Mouse (Mus musculus): Measurements from ENCODE around the gene Tanc1. TPM values are rescaled to one million over a fixed set of nuclear protein-coding genes. Genes with fewer than 3 reads are reported as not detected.

Tanc1 gene
- polyA plus RNA-seq, 1 experiment = 7.2 TPM

DNA sequence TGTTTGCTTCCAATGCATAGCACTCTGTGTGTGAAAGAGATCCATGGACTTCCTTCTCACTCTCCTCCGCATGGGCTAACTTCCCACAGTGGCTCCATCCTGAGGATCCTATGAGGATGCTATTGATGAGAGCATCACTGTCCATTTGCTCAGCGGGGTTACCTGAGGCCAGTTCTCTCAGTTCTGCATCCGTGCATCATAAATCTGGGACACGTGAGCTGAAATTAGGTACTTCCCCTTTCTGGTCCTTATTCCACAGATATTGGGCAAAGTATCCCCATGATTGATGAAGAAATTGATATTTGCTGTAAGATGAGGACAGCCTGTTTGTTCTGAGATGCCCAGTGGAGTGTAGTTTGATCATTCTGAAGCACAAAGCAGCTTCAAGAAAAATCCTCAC lies 156.1 kb downstream of the Tanc1 start:
- DNase-seq (ENCODE audit: low read depth) = no peak
- TF ChIP-seq POLR2A (IDR thresholded peaks at IDR 0.05; ENCODE audit: borderline replicate concordance, extremely low read depth, insufficient read depth, insufficient read length, poor library complexity, severe bottlenecking) = no peak
- no peak for TF ChIP-seq CTCF (IDR thresholded peaks at IDR 0.05; ENCODE audit: borderline replicate concordance, extremely low read depth, insufficient read depth, insufficient read length)

DNA sequence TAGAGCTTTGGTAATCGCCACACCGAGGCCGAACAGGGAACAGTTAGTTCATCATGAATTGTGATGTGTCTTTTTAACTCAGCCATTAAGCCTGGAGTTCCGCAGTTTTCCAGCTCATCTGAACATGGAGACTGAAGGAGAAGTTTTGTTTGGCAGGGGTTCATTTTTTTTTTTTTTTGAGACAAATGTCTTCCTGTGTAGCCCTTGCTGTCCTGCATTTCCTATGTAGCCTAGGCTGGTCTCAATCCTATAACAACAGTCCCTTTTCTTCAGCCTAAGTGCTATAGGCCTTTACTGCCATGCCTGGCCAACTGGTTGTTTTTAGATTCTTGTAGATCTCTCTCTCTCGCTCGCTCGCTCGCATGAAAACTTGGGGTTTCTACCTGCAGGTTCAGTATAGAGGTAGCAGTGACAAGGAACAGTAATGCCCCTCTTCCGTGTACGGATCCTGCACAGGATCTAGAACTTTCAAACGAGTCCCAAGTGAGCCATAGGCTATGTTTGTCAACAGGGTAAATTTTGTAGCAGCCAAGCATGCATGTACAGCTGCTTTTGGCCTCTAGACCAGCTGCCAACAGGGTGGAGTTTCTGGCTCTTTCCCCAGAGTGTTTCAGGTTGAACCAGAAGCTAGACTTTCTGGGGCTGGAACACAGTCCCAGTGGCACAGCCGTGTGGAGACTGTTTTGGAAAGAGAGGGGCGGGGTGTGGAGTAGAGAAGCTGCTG lies 157.0 kb downstream of the Tanc1 start:
- DNase-seq (ENCODE audit: low read depth) = no peak
- TF ChIP-seq CTCF (IDR thresholded peaks at IDR 0.05; ENCODE audit: borderline replicate concordance, extremely low read depth, insufficient read depth, insufficient read length) = no peak
- TF ChIP-seq POLR2A (IDR thresholded peaks at IDR 0.05; ENCODE audit: borderline replicate concordance, extremely low read depth, insufficient read depth, insufficient read length, poor library complexity, severe bottlenecking) = no peak

DNA sequence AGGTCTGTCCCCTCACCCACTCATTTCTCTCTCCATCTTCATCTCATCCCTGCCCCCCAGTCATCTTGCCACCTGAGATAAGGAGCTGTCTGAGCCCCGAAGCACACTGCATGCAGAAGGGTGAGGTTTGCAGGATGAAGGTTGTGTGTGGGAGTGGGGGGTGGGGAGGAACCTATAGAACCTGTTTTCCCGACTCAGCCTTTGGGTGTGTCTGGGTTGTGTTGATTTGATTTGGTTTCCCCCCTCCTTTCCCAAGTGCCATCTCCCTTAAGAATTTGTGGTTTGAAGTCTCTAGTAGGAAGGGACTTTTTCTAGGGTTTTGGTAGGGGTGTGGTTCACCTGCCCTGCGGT lies 157.5 kb downstream of the Tanc1 start:
- no peak for DNase-seq (ENCODE audit: low read depth)

DNA sequence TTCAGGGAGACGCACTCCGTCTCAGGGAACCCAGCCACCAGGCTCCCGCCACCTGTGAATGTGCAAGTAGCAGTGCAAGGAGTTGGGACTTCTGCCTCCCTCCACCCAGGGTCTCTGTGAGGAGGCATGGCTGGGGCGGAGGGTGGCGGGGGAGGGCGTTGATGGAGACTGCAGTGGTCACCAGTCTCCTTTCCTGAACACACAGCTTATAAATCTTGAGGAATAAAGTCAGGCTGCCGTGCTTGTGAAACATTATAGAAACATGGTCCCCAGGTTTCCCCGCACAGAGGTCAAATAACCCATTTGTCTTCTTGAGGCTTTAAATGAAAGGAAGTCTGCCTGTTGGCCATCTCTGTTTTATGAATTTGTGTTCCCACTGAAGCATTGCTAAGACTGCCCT lies 159.9 kb downstream of the Tanc1 start:
- TF ChIP-seq POLR2A (IDR thresholded peaks at IDR 0.05; ENCODE audit: borderline replicate concordance, extremely low read depth, insufficient read depth, insufficient read length, poor library complexity, severe bottlenecking) (no peak), CTCF (IDR thresholded peaks at IDR 0.05; ENCODE audit: borderline replicate concordance, extremely low read depth, insufficient read depth, insufficient read length) (no peak)

More for the DNA sequence above, 157.5 kb downstream of the Tanc1 start:
- TF ChIP-seq CTCF (IDR thresholded peaks at IDR 0.05; ENCODE audit: borderline replicate concordance, extremely low read depth, insufficient read depth, insufficient read length) (no peak), POLR2A (IDR thresholded peaks at IDR 0.05; ENCODE audit: borderline replicate concordance, extremely low read depth, insufficient read depth, insufficient read length, poor library complexity, severe bottlenecking) (no peak)

DNA sequence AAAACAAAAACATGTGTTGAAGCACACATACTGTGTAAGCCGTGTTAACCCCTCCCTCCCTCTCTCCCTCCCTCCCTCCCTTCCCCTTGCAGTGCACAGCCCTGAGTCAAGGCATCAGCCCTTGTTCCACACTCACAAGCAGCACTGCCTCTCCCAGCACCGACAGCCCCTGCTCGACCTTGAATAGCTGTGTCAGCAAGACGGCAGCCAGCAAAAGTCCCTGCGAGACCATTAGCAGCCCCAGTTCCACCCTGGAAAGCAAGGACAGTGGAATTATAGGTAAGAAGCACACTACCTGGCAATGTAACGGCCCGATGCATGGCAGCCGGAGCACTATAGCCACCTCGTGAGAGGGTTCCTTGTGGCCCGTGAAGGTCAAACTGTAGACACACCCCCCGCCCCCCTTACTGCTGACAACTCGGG lies 160.4 kb downstream of the Tanc1 start:
- TF ChIP-seq POLR2A (IDR thresholded peaks at IDR 0.05; ENCODE audit: borderline replicate concordance, extremely low read depth, insufficient read depth, insufficient read length, poor library complexity, severe bottlenecking) (no peak), CTCF (IDR thresholded peaks at IDR 0.05; ENCODE audit: borderline replicate concordance, extremely low read depth, insufficient read depth, insufficient read length) (no peak)
- peak; percentile 73 for DNase-seq (ENCODE audit: low read depth)

More for the DNA sequence above, 159.9 kb downstream of the Tanc1 start:
- peak; percentile 13 for DNase-seq (ENCODE audit: low read depth)

DNA sequence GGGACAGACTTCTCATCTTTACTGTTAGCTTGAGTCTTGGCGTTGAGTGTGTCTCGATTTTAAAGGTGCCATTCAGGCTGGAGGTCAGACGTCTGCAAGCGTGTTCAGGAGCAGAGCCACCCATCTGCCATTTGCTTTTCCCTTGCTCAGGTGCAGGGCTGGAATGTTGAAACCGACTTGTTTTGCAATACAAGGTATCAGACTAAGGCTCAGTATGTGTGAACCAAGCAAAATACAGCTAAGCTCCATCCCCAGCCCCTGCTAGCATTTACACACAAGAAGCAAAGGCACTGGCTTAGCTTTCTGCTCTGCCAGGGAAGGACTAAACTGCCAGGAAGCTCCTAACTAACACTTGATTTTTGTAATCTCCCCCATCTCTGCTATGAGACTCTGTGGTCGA lies 162.5 kb downstream of the Tanc1 start:
- no peak for DNase-seq (ENCODE audit: low read depth)
- TF ChIP-seq POLR2A (IDR thresholded peaks at IDR 0.05; ENCODE audit: borderline replicate concordance, extremely low read depth, insufficient read depth, insufficient read length, poor library complexity, severe bottlenecking) (no peak), CTCF (IDR thresholded peaks at IDR 0.05; ENCODE audit: borderline replicate concordance, extremely low read depth, insufficient read depth, insufficient read length) (no peak)

DNA sequence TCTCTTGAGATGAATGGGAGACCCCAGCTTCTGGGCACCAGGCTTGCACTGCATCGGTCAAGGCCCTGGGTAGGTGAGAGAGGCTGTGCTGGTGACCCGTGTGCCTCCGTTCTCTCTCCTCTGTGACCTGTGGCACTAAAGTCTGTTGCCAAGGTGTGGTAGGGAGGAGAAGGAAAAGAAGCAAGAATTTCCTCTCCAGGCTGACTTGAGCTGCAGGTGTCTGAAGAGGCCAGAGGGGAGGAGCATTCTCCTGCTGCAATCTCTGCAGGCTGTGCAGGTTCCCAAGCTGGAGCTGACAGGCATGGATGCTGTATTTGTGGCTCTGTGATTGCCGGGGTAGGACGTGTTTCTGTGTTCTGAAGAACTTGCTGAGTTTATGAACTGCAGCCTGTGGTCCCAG lies 163.3 kb downstream of the Tanc1 start:
- TF ChIP-seq CTCF (IDR thresholded peaks at IDR 0.05; ENCODE audit: borderline replicate concordance, extremely low read depth, insufficient read depth, insufficient read length) (no peak), POLR2A (IDR thresholded peaks at IDR 0.05; ENCODE audit: borderline replicate concordance, extremely low read depth, insufficient read depth, insufficient read length, poor library complexity, severe bottlenecking) (no peak)
- DNase-seq (ENCODE audit: low read depth) = no peak

DNA sequence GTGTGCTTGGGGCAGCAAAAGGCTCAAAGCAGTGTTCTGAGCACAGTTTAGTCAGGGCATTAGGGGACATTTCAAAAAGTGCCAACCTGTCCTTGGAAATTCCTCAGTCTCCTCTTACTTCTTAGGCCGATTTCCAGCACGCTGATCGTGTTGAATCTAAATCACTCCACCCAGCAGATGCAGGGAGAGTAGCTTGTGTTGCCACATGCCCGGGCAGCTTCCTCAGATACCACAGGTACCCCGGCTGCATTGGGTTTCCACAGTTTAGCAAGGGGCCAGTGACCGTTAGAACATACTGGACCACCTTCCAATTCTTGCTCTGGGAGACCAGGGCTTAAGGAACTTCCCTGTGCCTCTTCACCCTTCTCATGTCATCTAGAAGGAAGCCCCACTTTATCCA lies 164.0 kb downstream of the Tanc1 start:
- no peak for DNase-seq (ENCODE audit: low read depth)
- TF ChIP-seq POLR2A (IDR thresholded peaks at IDR 0.05; ENCODE audit: borderline replicate concordance, extremely low read depth, insufficient read depth, insufficient read length, poor library complexity, severe bottlenecking) = no peak
- TF ChIP-seq CTCF (IDR thresholded peaks at IDR 0.05; ENCODE audit: borderline replicate concordance, extremely low read depth, insufficient read depth, insufficient read length) = no peak

DNA sequence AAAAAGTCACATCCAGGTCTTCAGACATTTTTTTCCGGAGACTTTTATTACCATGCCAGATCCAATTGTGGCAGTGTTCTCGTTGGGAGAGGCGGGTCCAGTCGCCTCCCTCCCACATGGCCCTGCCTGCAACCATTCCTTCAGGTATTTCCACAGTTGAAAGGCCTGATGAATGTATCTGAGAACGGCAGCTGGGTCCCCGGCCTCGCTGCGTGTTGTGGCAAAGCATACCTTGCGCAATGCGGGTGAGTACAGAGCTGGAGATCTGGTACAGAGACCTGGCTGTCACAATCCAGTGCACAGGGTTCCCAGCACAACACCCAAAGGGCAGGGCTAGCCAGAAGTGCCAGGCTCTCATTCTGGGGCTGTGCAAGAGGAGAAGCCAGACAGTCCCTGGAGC lies 167.5 kb downstream of the Tanc1 start:
- TF ChIP-seq CTCF (IDR thresholded peaks at IDR 0.05; ENCODE audit: borderline replicate concordance, extremely low read depth, insufficient read depth, insufficient read length) = no peak
- TF ChIP-seq POLR2A (IDR thresholded peaks at IDR 0.05; ENCODE audit: borderline replicate concordance, extremely low read depth, insufficient read depth, insufficient read length, poor library complexity, severe bottlenecking) = no peak
- no peak for DNase-seq (ENCODE audit: low read depth)

DNA sequence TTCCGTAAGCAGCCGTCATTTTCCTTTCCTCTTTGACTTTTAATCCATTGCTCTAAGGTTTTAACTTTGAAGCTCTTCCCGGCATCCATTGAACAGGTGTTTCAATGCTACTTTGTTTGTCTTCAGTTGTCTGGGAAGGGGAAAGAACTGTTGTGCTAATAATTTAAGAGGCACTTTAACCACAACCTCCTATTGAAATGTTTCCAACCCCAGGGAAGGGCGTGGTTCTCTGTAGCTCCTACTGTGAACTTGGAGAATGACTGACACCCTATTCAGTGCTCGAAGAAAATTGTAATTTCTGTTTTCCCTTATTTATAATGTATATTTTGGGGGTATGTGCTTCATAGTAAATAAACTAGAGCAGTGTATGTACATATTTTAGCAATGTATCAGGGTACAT lies 168.4 kb downstream of the Tanc1 start:
- no peak for DNase-seq (ENCODE audit: low read depth)
- TF ChIP-seq POLR2A (IDR thresholded peaks at IDR 0.05; ENCODE audit: borderline replicate concordance, extremely low read depth, insufficient read depth, insufficient read length, poor library complexity, severe bottlenecking) (no peak), CTCF (IDR thresholded peaks at IDR 0.05; ENCODE audit: borderline replicate concordance, extremely low read depth, insufficient read depth, insufficient read length) (no peak)

DNA sequence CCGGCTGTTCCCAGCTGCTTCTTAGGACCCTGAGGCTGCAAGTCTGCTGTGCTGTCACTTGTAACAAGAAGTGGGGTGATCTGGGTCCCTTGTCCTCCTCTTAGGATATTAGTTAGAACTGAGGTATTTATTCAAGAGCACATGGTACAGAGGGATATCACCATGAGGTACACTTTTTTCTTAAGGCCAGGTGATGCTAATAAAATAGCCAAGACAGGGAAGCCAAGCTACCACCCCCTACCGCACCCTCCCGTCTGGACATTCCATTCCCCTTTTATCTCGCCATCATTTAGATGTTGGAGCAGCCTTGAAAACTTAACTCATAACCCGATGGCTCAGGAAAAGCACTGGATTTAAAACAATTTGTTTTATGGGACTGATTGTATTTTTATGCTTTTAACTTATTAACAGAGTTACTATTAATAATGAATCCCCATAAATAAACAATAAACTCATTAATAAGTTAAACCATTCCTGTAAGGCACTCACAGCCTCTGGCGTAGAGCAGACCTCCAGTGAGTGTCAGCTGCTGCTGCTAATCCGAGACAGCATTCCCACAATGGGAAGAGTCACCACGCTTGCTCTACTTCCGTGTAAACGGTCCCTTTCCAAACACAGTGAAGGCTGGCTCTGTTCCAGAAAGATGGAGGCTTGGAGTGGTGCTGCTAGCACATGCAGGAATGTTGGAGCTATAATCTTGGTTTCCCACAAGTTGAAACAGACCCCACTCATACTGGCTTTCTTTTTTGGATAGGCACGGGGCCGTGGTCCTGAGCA lies 171.4 kb downstream of the Tanc1 start:
- DNase-seq (ENCODE audit: low read depth) = peak; percentile 67
- no peak for TF ChIP-seq POLR2A (IDR thresholded peaks at IDR 0.05; ENCODE audit: borderline replicate concordance, extremely low read depth, insufficient read depth, insufficient read length, poor library complexity, severe bottlenecking)
- TF ChIP-seq CTCF (IDR thresholded peaks at IDR 0.05; ENCODE audit: borderline replicate concordance, extremely low read depth, insufficient read depth, insufficient read length) = no peak

Data from brain, embryonic 14.5 days (tissue).